Mouse (Mus musculus): ENCODE results near the gene Btrc. TPM values are rescaled to one million over a fixed set of nuclear protein-coding genes. Genes with fewer than 3 reads are reported as not detected.
A peak's percentile ranks its signal among the peaks of the same experiment; 100 is the strongest.
"Not testable (repeated sequence)": the region's sequence is repeated elsewhere in the genome, so short reads cannot be mapped to it uniquely, and the experiment has no call there.

The Btrc gene
- polyA plus RNA-seq, 1 experiment, result 11.2 TPM

DNA sequence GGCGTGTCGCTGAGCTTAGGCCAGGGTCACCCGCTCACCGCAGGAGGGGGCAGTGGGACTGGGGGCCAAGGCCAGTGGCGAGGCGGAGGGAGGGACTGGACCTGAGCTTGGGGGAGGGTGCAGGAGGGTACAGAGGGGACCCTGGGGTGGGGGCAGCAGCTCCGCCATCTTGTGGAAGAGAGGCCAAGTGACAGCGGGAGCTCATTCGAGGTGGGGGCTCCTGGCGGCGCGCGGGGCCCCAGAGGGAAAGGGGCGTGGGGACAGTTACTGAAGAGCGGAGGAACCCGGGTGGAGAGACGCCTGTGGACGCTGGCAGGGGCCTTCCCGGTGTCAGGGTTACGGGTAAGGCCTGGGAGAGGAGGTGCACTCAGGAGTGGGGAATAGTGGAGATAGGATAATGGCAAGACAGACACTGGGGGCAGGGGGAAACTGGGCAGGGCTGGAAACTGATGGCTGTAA is 428 bp downstream of the Btrc start:
- Histone ChIP-seq H3K36me3 (ENCODE audit: control insufficient read depth, insufficient read depth, low read length) (no peaks in the 10 kb centered on the region), H3K4me3 (ENCODE audit: extremely low read depth, insufficient read depth, insufficient read length) (peak overlapping the region; percentile 89), H3K27me3 (ENCODE audit: control insufficient read depth, insufficient read depth, low read length) (no peaks in the 10 kb centered on the region), H3K4me1 (ENCODE audit: control insufficient read depth, insufficient read depth, insufficient read length) (0 out of 2 replicates have a peak, but pooled peaks cover 5% of the 10 kb centered on the region), H3K27ac (ENCODE audit: insufficient read depth, low read length) (peak overlapping the region; percentile 67)
- no peak for DNase-seq (ENCODE audit: low read depth in 1 of 2, low spot score in 2 of 2)
- WGBS, result under 1% methylated on average over 20 of the region's 20 CpGs
- TF ChIP-seq POLR2A (IDR thresholded peaks at IDR 0.05; ENCODE audit: low read depth, low read length), result no peak

- H3K36me3 ChIP-seq (ENCODE audit: control insufficient read depth, insufficient read depth, low read length), result no peaks in the 10 kb centered on the region; the same call in 1 of the 2 replicates
- H3K4me3 ChIP-seq (ENCODE audit: extremely low read depth, insufficient read depth, insufficient read length), result no peak overlapping the region
- no peaks in the 10 kb centered on the region for H3K27me3 ChIP-seq (ENCODE audit: control insufficient read depth, insufficient read depth, low read length)
- TF ChIP-seq CTCF (IDR thresholded peaks at IDR 0.05; ENCODE audit: extremely low read depth, insufficient read depth, insufficient read length, insufficient replicate concordance) (no peak), POLR2A (IDR thresholded peaks at IDR 0.05; ENCODE audit: low read depth, low read length) (no peak)
- peaks cover 5% of the 10 kb centered on the region; the same call in 1 of the 2 replicates for H3K4me1 ChIP-seq (ENCODE audit: control insufficient read depth, insufficient read depth, insufficient read length)
- no peak for DNase-seq (ENCODE audit: low read depth in 1 of 2, low spot score in 2 of 2)
- H3K27ac ChIP-seq (ENCODE audit: insufficient read depth, low read length), result no peak overlapping the region
- 68% methylated on average over 7 of the region's 7 CpGs for WGBS
These were observed 3.1 kb downstream of the Btrc start for GRCm38 (mm10) chr19:45366651-45367050.

DNA sequence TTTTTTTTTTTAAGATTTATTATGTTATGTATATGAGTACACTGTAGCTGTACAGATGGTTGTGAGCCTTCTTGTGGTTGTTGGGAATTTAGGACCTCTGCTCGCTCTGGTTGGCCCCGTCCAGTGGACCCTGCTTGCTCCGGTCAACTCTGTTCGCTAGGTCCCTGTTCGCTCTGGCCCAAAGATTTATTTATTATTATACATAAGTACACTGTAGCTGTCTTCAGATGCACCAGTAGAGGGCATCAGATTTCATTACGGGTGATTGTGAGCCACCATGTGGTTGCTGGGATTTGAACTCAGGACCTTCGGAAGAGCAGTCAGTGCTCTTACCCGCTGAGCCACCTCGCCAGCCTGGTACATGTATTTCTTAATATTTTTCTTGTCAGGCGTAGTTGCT is 21.3 kb downstream of the Btrc start:
- DNase-seq (ENCODE audit: low read depth in 1 of 2, low spot score in 2 of 2); H3K27ac ChIP-seq (ENCODE audit: insufficient read depth, low read length); H3K36me3 ChIP-seq (ENCODE audit: control insufficient read depth, insufficient read depth, low read length); H3K4me3 ChIP-seq (ENCODE audit: extremely low read depth, insufficient read depth, insufficient read length); H3K4me1 ChIP-seq (ENCODE audit: control insufficient read depth, insufficient read depth, insufficient read length); H3K27me3 ChIP-seq (ENCODE audit: control insufficient read depth, insufficient read depth, low read length): not testable (repeated sequence)
- WGBS, result 96% methylated on average over 10 of the region's 10 CpGs

DNA sequence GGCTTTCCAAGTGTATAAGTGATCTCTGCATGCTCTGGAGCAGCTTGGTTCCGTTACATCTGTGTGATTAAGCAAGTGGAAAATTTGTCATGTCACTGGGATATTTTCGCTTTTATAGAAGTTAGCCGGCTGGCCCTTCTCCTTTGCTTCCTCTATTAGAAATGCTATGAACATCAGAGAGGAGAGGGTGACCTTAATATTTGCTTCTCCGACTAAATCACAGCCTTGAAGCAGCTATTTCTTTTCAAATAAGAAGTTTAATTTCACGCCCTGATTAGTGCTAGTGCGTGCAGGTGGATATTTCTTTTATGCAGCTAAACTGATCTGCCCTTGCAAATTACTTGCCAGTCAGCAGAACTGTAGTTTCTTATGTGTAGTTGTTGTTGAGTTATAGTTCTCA is 25.0 kb downstream of the Btrc start:
- no peak for DNase-seq (ENCODE audit: low read depth in 1 of 2, low spot score in 2 of 2)
- no peaks in the 10 kb centered on the region for H3K27me3 ChIP-seq (ENCODE audit: control insufficient read depth, insufficient read depth, low read length)
- 84% methylated on average over 6 of the region's 6 CpGs for WGBS

GRCm38 (mm10) chr19:45394078-45394477 is 30.5 kb downstream of the Btrc start:
- no peak for TF ChIP-seq POLR2A (IDR thresholded peaks at IDR 0.05; ENCODE audit: low read depth, low read length)
- TF ChIP-seq CTCF (IDR thresholded peaks at IDR 0.05; ENCODE audit: extremely low read depth, insufficient read depth, insufficient read length, insufficient replicate concordance), result no peak
- 91% methylated on average over 7 of the region's 7 CpGs for WGBS
- H3K4me1 ChIP-seq (ENCODE audit: control insufficient read depth, insufficient read depth, insufficient read length), result no peaks in the 10 kb centered on the region
- H3K4me3 ChIP-seq (ENCODE audit: extremely low read depth, insufficient read depth, insufficient read length), result no peak overlapping the region
- H3K27ac ChIP-seq (ENCODE audit: insufficient read depth, low read length), result no peak overlapping the region
- no peak for DNase-seq (ENCODE audit: low read depth in 1 of 2, low spot score in 2 of 2)
- H3K27me3 ChIP-seq (ENCODE audit: control insufficient read depth, insufficient read depth, low read length), result no peaks in the 10 kb centered on the region
- H3K36me3 ChIP-seq (ENCODE audit: control insufficient read depth, insufficient read depth, low read length), result no peaks in the 10 kb centered on the region

More for the DNA sequence above, 25.0 kb downstream of the Btrc start:
- Histone ChIP-seq H3K4me3 (ENCODE audit: extremely low read depth, insufficient read depth, insufficient read length) (no peak overlapping the region), H3K4me1 (ENCODE audit: control insufficient read depth, insufficient read depth, insufficient read length) (no peaks in the 10 kb centered on the region), H3K36me3 (ENCODE audit: control insufficient read depth, insufficient read depth, low read length) (no peaks in the 10 kb centered on the region), H3K27ac (ENCODE audit: insufficient read depth, low read length) (no peak overlapping the region)
- TF ChIP-seq CTCF (IDR thresholded peaks at IDR 0.05; ENCODE audit: extremely low read depth, insufficient read depth, insufficient read length, insufficient replicate concordance), result no peak
- TF ChIP-seq POLR2A (IDR thresholded peaks at IDR 0.05; ENCODE audit: low read depth, low read length), result no peak

- TF ChIP-seq POLR2A (IDR thresholded peaks at IDR 0.05; ENCODE audit: low read depth, low read length), result no peak
- TF ChIP-seq CTCF (IDR thresholded peaks at IDR 0.05; ENCODE audit: extremely low read depth, insufficient read depth, insufficient read length, insufficient replicate concordance), result peak; percentile 9; the same call in 1 of the 2 replicates
- Histone ChIP-seq H3K36me3 (ENCODE audit: control insufficient read depth, insufficient read depth, low read length) (no peaks in the 10 kb centered on the region), H3K27me3 (ENCODE audit: control insufficient read depth, insufficient read depth, low read length) (no peaks in the 10 kb centered on the region), H3K4me3 (ENCODE audit: extremely low read depth, insufficient read depth, insufficient read length) (no peak overlapping the region), H3K27ac (ENCODE audit: insufficient read depth, low read length) (no peak overlapping the region), H3K4me1 (ENCODE audit: control insufficient read depth, insufficient read depth, insufficient read length) (no peaks in the 10 kb centered on the region)
- 40% methylated on average over 2 of the region's 2 CpGs for WGBS
- no peak for DNase-seq (ENCODE audit: low read depth in 1 of 2, low spot score in 2 of 2)
These were observed 47.5 kb downstream of the Btrc start for GRCm38 (mm10) chr19:45411000-45411399.

- Histone ChIP-seq H3K27ac (ENCODE audit: insufficient read depth, low read length) (no peak overlapping the region), H3K4me1 (ENCODE audit: control insufficient read depth, insufficient read depth, insufficient read length) (no peaks in the 10 kb centered on the region), H3K27me3 (ENCODE audit: control insufficient read depth, insufficient read depth, low read length) (no peaks in the 10 kb centered on the region), H3K36me3 (ENCODE audit: control insufficient read depth, insufficient read depth, low read length) (no peaks in the 10 kb centered on the region), H3K4me3 (ENCODE audit: extremely low read depth, insufficient read depth, insufficient read length) (no peak overlapping the region)
- no peak for DNase-seq (ENCODE audit: low read depth in 1 of 2, low spot score in 2 of 2)
- no peak for TF ChIP-seq POLR2A (IDR thresholded peaks at IDR 0.05; ENCODE audit: low read depth, low read length)
- WGBS, result 82% methylated on average over 3 of the region's 3 CpGs
These were observed 49.2 kb downstream of the Btrc start for GRCm38 (mm10) chr19:45412694-45413093.

Measured in spleen, adult 2 months (tissue).